Mouse (Mus musculus): Measurements from ENCODE around the gene Snx29. TPM values are rescaled to one million over a fixed set of nuclear protein-coding genes. Genes with fewer than 3 reads are reported as not detected.

Snx29 gene
- polyA plus RNA-seq, 1 experiment from 2014 or later, result 21.7 TPM

DNA sequence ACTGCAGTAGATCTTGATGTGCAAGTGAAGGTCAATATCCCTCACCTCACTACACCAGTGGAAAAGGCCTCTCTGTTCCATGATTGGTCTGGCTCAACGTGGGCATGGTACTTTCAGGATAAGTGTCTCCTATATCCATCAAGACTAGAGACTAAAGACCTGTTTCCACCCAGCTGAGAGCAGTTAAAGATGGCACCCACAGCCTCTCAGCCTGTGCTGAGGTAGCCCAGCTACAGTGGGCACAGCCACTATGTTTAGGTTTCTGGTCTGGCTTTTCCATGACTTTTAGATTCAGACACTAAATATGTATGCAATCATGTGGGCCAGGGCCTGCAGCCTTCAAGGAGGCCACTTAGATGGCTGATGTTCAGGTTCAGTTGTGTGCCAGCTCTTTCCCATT, 345.7 kb downstream of the Snx29 start:
- H3K4me3 ChIP-seq (replicated peaks), result no peak overlapping the region
- peaks cover 13% of the 10 kb centered on the region for H3K4me1 ChIP-seq (replicated peaks)
- H3K4me2 ChIP-seq (replicated peaks), result no peak overlapping the region
- no peaks in the 10 kb centered on the region for H3K9me3 ChIP-seq
- ATAC-seq, result no peak
- H3K27me3 ChIP-seq, result no peaks in the 10 kb centered on the region
- H3K27ac ChIP-seq, result peak overlapping the region; percentile 42
- 97% methylated on average over 1 of the region's 1 CpGs for WGBS
- H3K9ac ChIP-seq (replicated peaks), result no peak overlapping the region
- no peaks in the 10 kb centered on the region for H3K36me3 ChIP-seq

DNA sequence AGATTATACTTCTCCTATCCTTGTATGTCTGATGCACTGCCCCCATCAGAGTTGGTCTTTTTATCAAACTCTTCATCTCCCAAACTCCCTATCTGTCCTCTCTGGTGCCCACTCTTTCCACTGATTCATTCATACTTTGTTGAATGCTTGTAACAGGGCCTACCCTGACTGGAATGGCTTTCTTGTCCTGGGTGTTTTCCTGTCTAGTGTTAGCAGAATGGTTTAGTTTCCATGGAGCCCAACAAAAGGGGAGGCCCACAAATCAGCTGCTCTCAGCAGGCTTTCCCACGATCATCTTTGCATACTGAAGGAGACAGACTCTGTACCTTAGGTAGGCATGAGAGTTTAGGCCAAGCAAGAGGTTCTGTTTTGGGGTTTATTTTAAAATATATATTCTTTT, 346.2 kb downstream of the Snx29 start:
- peak; percentile 41; the same call in 1 of the 2 replicates for ATAC-seq
- Histone ChIP-seq H3K4me2 (replicated peaks) (no peak overlapping the region), H3K4me1 (replicated peaks) (peaks cover 13% of the 10 kb centered on the region), H3K4me3 (replicated peaks) (no peak overlapping the region), H3K36me3 (no peaks in the 10 kb centered on the region), H3K27me3 (no peaks in the 10 kb centered on the region), H3K9me3 (no peaks in the 10 kb centered on the region), H3K9ac (replicated peaks) (no peak overlapping the region), H3K27ac (peak overlapping the region; percentile 42)
- 7% methylated on average over 1 of the region's 1 CpGs for WGBS

DNA sequence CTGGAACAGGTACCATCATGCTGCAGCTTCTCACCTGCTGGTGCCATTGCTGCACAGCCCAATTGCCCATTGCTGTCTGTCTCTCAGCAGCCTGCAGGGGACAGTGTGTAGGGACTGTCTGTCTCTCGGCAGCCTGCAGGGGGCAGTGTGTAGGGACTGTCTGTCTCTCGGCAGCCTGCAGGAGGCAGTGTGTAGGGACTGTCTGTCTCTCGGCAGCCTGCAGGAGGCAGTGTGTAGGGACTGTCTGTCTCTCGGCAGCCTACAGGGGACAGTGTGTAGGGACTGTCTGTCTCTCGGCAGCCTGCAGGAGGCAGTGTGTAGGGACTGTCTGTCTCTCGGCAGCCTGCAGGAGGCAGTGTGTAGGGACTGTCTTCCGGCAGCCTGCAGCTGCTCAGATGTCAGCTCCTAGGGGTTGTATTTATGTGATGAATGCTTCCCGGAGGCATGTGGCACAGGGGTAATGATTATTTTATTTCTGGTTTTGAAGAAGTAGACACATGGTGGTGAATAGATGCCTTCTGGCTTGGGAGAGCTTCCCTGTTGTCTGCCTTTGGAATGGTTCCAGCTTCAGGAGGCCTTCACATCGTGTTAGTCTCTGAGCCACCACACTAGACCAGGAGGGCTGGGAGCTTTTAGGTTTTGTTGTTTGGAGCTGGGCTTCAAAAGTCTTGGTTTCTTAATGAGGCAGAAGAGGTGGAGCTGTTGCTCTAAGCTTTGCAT, 347.7 kb downstream of the Snx29 start:
- no peaks in the 10 kb centered on the region for H3K9me3 ChIP-seq
- no peak overlapping the region for H3K4me2 ChIP-seq (replicated peaks)
- no peak overlapping the region for H3K27ac ChIP-seq
- H3K4me3 ChIP-seq (replicated peaks), result no peak overlapping the region
- no peak for ATAC-seq
- H3K9ac ChIP-seq (replicated peaks), result no peak overlapping the region
- peaks cover 13% of the 10 kb centered on the region for H3K4me1 ChIP-seq (replicated peaks)
- H3K27me3 ChIP-seq, result no peaks in the 10 kb centered on the region
- no peaks in the 10 kb centered on the region for H3K36me3 ChIP-seq
- WGBS, result 85% methylated on average over 9 of the region's 9 CpGs

DNA sequence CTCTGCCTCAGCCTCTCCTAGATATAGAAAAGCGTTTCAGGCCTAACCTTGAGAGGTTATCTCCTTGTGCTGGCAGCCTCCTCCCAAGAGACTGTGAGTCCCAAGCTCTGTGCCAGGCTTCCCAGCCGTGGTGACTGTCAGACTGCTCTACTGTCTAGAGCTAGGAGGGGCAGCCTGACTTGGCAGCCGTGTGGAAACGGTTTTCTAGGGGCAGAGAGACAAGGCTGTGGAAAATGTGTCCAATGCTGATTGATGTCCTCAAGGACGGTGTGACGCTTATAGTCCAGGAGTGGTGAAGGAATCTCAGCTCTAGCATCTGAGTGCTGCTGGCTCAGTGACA, 348.2 kb downstream of the Snx29 start:
- no peak for ATAC-seq
- Histone ChIP-seq H3K4me2 (replicated peaks) (no peak overlapping the region), H3K36me3 (no peaks in the 10 kb centered on the region), H3K27me3 (no peaks in the 10 kb centered on the region), H3K4me1 (replicated peaks) (peaks cover 14% of the 10 kb centered on the region), H3K27ac (no peak overlapping the region), H3K9ac (replicated peaks) (no peak overlapping the region), H3K4me3 (replicated peaks) (no peak overlapping the region), H3K9me3 (no peaks in the 10 kb centered on the region)
- 81% methylated on average over 6 of the region's 6 CpGs for WGBS

DNA sequence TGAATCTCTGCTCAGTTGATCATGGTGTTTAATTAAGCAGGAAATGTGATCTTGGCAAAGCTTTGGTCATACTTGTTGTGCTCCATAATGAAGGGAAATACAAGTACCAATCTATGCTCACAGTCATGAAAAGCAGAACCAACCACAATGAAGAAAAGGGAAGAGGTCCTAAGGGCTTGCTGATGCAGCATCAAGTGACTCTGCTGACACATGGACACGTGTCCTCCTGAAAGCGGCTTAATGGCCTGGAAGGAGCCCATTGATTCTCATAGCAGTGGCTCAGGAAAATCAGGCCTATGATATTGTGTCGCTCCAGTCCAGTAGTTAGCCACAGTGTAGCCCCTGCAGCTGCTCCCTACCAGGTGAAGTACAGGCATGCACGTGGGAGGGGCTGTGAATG, 353.3 kb downstream of the Snx29 start:
- Histone ChIP-seq H3K4me3 (replicated peaks) (no peak overlapping the region), H3K4me1 (replicated peaks) (0 out of 2 replicates have a peak, but pooled peaks cover 5% of the 10 kb centered on the region), H3K4me2 (replicated peaks) (no peak overlapping the region), H3K9ac (replicated peaks) (no peak overlapping the region), H3K9me3 (no peaks in the 10 kb centered on the region), H3K27me3 (no peaks in the 10 kb centered on the region), H3K36me3 (no peaks in the 10 kb centered on the region), H3K27ac (no peak overlapping the region)
- WGBS, result 51% methylated on average over 4 of the region's 4 CpGs
- ATAC-seq, result no peak

DNA sequence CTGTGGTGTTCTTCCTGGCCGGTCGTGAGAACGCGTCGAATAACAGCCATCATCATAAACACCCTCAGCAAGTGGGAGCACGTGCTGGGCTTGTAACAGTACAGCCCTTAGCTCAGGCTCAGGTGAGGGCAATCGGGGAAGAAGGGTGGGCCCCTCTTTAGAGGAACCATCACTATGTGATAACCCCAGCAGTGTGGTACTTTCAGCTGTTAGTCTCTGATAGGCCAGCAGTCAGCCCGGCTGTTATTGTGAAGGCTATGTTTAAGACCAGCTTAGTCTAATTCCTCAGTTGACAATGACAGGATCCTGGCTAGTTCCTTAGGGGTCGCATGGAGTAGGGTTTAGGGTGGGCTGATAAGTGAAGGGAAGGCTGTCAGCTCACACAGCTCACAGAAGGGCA, 362.6 kb downstream of the Snx29 start:
- Histone ChIP-seq H3K27ac (no peak overlapping the region), H3K4me2 (replicated peaks) (no peak overlapping the region), H3K4me1 (replicated peaks) (no peaks in the 10 kb centered on the region), H3K4me3 (replicated peaks) (no peak overlapping the region), H3K9me3 (no peaks in the 10 kb centered on the region), H3K9ac (replicated peaks) (no peak overlapping the region), H3K36me3 (no peaks in the 10 kb centered on the region), H3K27me3 (no peaks in the 10 kb centered on the region)
- ATAC-seq, result no peak
- WGBS, result 85% methylated on average over 9 of the region's 9 CpGs

DNA sequence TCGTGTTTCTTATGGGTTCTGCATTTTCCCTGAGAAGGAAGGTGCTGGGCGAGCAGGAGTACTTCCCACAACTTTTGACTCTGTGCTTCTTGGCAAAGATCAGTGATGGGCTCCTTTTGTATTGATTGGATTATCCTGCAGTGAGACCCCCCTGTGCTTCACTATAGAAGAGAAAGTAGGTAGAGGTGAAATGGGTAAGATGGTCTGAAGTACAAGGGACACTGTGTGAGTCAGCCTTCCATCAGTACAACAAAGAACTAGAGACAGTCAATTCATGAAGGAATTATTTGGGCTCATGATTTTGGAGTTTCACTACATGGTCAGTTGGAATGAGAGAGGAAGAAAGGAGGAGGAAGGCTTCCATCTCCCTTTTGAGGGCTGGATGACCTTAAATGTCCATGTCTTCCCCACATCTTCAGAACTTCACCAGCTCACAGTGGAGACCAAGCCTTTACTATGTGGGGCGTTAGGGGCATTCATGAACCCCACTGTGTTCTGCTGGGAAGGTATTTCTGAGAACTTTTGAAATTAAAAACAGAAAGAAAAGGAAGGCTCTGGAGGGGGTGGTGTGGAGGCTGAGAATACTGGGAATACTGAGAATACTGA, 363.1 kb downstream of the Snx29 start:
- Histone ChIP-seq H3K27me3 (no peaks in the 10 kb centered on the region), H3K27ac (no peak overlapping the region), H3K4me2 (replicated peaks) (no peak overlapping the region), H3K9me3 (no peaks in the 10 kb centered on the region), H3K9ac (replicated peaks) (no peak overlapping the region), H3K4me3 (replicated peaks) (no peak overlapping the region), H3K36me3 (no peaks in the 10 kb centered on the region), H3K4me1 (replicated peaks) (peaks cover 1% of the 10 kb centered on the region; the same call in 1 of the 2 replicates)
- WGBS, result 87% methylated on average over 3 of the region's 3 CpGs
- no peak for ATAC-seq

DNA sequence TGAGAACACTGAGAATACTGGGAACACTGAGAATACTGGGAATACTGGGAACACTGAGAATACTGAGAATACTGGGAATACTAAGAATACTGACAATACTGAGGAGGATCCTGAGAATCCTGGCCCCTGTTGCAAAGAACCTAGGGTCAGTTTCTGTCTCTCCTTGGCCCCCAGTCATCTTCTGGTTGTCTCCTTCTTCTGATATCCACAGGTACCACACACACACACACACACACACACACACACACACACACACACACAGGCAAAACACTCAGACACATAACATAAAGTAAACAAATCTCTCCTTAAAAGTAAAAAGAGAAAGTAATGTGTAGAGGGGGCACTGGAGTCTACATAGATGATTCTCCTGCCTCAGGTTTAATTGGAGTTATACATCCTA, 365.1 kb downstream of the Snx29 start:
- Histone ChIP-seq H3K4me1 (replicated peaks) (peaks cover 12% of the 10 kb centered on the region; the same call in 1 of the 2 replicates), H3K36me3 (no peaks in the 10 kb centered on the region), H3K27me3 (no peaks in the 10 kb centered on the region), H3K27ac (no peak overlapping the region), H3K9ac (replicated peaks) (no peak overlapping the region), H3K4me2 (replicated peaks) (no peak overlapping the region), H3K4me3 (replicated peaks) (no peak overlapping the region), H3K9me3 (no peaks in the 10 kb centered on the region)
- ATAC-seq, result no peak

DNA sequence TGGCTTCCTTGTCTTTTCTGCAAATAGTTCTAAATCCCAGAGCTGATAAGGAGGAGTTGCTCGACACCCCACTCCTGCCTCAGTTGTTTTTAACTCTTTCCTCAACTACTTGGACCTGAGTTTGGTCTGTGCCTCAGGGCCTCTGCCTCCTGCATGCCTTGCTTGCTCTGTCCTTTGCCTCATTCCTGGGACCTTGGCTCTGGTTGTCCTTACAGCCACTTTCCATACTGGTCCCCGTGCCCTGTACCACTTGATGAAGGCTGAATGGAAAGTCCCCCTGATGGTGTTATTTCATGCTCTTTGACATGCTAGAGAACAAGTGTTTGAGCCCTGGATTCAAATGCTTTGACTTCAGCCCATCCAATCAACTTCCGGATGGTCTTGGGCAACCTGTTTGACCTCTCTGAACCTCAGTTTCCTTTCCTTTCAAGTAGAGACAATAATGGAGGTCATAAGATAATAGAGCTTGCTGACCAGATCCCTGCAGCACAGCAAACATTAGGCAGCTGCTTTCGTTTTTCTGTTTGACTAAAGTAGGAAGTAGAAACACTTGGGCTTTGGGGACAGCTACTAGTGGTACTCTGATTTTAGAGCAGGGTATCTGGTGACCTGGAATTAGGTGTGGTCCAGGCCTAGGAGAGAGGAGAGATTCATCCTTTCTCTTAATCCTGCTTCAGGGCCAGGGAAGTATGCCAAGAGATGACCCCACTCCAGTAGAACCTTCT, 365.7 kb downstream of the Snx29 start:
- Histone ChIP-seq H3K4me3 (replicated peaks) (no peak overlapping the region), H3K4me1 (replicated peaks) (peaks cover 12% of the 10 kb centered on the region; the same call in 1 of the 2 replicates), H3K27me3 (no peaks in the 10 kb centered on the region), H3K9me3 (no peaks in the 10 kb centered on the region), H3K9ac (replicated peaks) (no peak overlapping the region), H3K27ac (no peak overlapping the region), H3K4me2 (replicated peaks) (no peak overlapping the region), H3K36me3 (no peaks in the 10 kb centered on the region)
- 68% methylated on average over 4 of the region's 4 CpGs for WGBS
- ATAC-seq, result no peak

DNA sequence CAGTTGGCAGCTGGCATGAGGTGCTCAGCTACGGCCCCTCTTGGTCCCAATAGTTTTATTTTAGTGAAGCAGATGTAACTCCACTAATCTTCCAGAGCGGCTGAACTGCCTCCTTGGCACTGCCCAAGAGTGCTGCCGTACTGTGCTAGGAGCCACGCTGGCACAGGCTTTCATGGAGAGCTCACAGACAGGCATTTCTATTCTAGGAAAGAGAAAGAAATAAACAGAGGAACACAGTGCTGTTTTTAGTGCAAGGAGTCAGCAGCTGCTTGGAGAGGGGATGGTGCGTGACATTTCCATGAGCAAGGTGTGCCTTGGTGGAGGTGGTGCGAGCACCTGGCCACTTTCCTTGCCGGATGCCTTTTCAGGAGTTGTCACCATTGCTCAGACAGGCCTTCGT, 367.4 kb downstream of the Snx29 start:
- Histone ChIP-seq H3K27me3 (no peaks in the 10 kb centered on the region), H3K4me1 (replicated peaks) (peaks cover 12% of the 10 kb centered on the region; the same call in 1 of the 2 replicates), H3K9me3 (no peaks in the 10 kb centered on the region), H3K27ac (no peak overlapping the region), H3K4me3 (replicated peaks) (no peak overlapping the region), H3K4me2 (replicated peaks) (no peak overlapping the region), H3K36me3 (no peaks in the 10 kb centered on the region), H3K9ac (replicated peaks) (no peak overlapping the region)
- WGBS, result 94% methylated on average over 8 of the region's 8 CpGs
- no peak for ATAC-seq

DNA sequence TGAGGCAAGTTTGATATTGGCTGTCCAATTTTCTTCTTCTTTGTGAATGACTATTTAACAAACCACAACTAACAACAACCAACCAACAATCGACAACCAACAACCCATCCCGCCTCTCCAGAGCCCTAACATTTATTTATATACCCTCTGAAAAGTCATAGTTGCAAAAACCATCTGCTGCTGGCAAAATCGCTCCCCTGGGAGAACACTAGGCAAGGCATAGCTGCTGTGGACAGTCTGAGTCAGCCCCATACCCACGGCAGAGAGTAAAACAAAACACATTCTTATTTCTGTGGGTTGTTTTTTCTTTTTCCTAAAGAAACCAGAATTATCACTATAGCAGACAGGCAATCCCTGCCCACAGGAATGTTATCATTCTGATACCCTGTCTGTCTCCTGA, 368.0 kb downstream of the Snx29 start:
- Histone ChIP-seq H3K36me3 (no peaks in the 10 kb centered on the region), H3K9me3 (no peaks in the 10 kb centered on the region), H3K4me2 (replicated peaks) (no peak overlapping the region), H3K27ac (no peak overlapping the region), H3K27me3 (no peaks in the 10 kb centered on the region), H3K9ac (replicated peaks) (no peak overlapping the region), H3K4me3 (replicated peaks) (no peak overlapping the region), H3K4me1 (replicated peaks) (peaks cover 12% of the 10 kb centered on the region; the same call in 1 of the 2 replicates)
- WGBS, result 74% methylated on average over 4 of the region's 4 CpGs
- no peak for ATAC-seq

DNA sequence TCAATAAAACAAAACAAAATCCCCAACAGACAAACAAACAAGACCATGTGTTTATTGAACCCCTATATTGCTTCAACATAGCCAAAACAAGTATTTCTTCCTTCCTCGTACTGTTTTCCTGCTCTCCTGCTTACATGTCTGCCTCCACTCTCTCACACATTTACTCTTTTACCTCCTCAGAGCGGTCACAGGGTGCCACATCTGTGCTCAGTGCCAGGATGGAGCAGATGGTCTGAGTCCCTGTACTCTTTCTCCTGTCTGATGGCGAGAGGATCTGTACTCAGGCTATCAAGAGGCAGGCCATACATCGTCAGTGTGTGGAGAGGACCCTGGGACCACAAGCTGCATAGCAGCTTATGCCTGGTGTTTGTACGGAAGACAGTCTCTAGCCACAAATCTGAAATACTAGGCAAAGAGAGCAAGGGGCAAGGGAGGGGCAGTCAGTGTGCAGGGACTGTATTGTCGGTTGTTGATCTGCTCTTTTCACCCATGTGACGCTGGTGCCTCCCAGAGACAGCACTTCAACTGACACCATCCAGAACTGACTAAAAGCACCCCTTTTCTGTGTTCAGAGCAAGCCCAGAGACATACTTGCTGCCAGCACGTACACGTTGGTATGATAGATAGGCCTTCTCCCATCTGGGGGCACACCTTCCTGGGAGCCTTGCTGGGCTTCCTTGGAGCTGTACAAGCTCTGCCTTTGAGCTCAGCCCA, 368.9 kb downstream of the Snx29 start:
- Histone ChIP-seq H3K4me3 (replicated peaks) (no peak overlapping the region), H3K9me3 (no peaks in the 10 kb centered on the region), H3K9ac (replicated peaks) (no peak overlapping the region), H3K27me3 (no peaks in the 10 kb centered on the region), H3K36me3 (no peaks in the 10 kb centered on the region), H3K27ac (no peak overlapping the region), H3K4me1 (replicated peaks) (peaks cover 12% of the 10 kb centered on the region; the same call in 1 of the 2 replicates), H3K4me2 (replicated peaks) (no peak overlapping the region)
- ATAC-seq, result no peak
- 76% methylated on average over 9 of the region's 9 CpGs for WGBS
